Mouse (Mus musculus) embryonic facial prominence, embryonic 15.5 days (tissue): ENCODE results near the gene Nolc1. TPM values are rescaled to one million over a fixed set of nuclear protein-coding genes. Genes with fewer than 3 reads are reported as not detected.

Source experiments
- ATAC-seq: fragments of 200-750 bp; cut with Nextera tagmentation; 2 replicates; pipeline ENCODE4 v1.8.0; 2017; ENCODE audit warnings: low read depth, moderate TSS enrichment; ENCODE audit not compliant: insufficient number of reproducible peaks, low FRiP score, low TSS enrichment
- H3K27ac ChIP-seq: fragments of 300-500 bp; sonication (generic); replicated peaks from 2 replicates; pipeline ENCODE4 v1.5.1; 2015; ENCODE audit warnings: mild to moderate bottlenecking, inconsistent platforms
- H3K27me3 ChIP-seq: fragments of 300-500 bp; sonication (generic); 2 replicates; pipeline ENCODE4 v1.6.1; 2015; ENCODE audit warnings: inconsistent platforms
- H3K36me3 ChIP-seq: fragments of 300-500 bp; sonication (generic); 2 replicates; pipeline ENCODE4 v1.6.1; 2015; ENCODE audit warnings: mild to moderate bottlenecking, inconsistent platforms
- H3K4me1 ChIP-seq: fragments of 300-500 bp; sonication (generic); 2 replicates; pipeline ENCODE4 v1.6.1; 2015; ENCODE audit warnings: inconsistent platforms
- H3K4me2 ChIP-seq: fragments of 300-500 bp; sonication (generic); replicated peaks from 2 replicates; pipeline ENCODE4 v1.6.1; 2015; ENCODE audit warnings: mild to moderate bottlenecking, inconsistent platforms
- H3K4me3 ChIP-seq: fragments of 300-500 bp; sonication (generic); replicated peaks from 2 replicates; pipeline ENCODE4 v1.5.1; 2015; ENCODE audit warnings: mild to moderate bottlenecking, inconsistent platforms
- H3K9ac ChIP-seq: fragments of 300-500 bp; sonication (generic); 2 replicates; pipeline ENCODE4 v1.6.1; 2015; ENCODE audit warnings: inconsistent platforms
- H3K9me3 ChIP-seq: fragments of 300-500 bp; sonication (generic); replicated peaks from 2 replicates; pipeline ENCODE4 v1.6.1; 2016; ENCODE audit warnings: inconsistent platforms
- WGBS: fragments of 180-500 bp; shearing (Covaris S2); methylation state at CpG from one replicate; pipeline ENCODE4 v1.1.7; 2015; 5-methylcytosine and 5-hydroxymethylcytosine counted together
- polyA plus RNA-seq: library from polyadenylated mRNA; unstranded; fragments of >200 nt; fragmentation: Nextera tagmentation; extraction: Ambion mirVana; gene quantifications from 2 replicates; pipeline ENCODE4 v1.2.1, GENCODE M21; 2015

Gene Nolc1
- polyA plus RNA-seq, 1 experiment from 2014 or later = 76.9 TPM

DNA sequence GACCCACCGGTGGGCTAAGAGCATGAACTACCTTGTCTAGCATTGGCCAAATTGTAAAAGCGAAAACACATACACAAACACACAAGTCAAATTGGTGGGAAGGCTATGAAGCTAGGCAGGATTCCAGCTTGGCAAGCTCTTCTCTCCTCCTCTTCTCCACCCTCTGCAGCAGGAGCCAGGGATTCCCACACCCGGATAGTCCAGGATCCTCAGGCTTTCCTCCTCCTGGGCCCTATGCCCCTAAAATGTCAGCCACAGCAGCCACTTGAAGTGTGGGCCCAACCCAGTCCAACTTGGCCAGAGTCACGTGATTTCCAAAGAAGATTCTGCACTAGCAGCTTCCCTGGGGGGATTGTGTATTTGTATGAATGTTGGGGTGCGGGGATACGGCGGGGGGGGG is 32.3 kb upstream of the Nolc1 start:
- Histone ChIP-seq H3K9me3 (no peaks in the 10 kb centered on the region), H3K27ac (peak overlapping the region; percentile 100), H3K4me2 (peak overlapping the region; percentile 84), H3K4me3 (peak overlapping the region; percentile 72), H3K36me3 (no peaks in the 10 kb centered on the region), H3K9ac (peak overlapping the region; percentile 51; the same call in 1 of the 2 replicates), H3K27me3 (no peaks in the 10 kb centered on the region), H3K4me1 (peaks cover 65% of the 10 kb centered on the region)
- 40% methylated on average over 7 of the region's 7 CpGs for WGBS
- ATAC-seq = no peak

DNA sequence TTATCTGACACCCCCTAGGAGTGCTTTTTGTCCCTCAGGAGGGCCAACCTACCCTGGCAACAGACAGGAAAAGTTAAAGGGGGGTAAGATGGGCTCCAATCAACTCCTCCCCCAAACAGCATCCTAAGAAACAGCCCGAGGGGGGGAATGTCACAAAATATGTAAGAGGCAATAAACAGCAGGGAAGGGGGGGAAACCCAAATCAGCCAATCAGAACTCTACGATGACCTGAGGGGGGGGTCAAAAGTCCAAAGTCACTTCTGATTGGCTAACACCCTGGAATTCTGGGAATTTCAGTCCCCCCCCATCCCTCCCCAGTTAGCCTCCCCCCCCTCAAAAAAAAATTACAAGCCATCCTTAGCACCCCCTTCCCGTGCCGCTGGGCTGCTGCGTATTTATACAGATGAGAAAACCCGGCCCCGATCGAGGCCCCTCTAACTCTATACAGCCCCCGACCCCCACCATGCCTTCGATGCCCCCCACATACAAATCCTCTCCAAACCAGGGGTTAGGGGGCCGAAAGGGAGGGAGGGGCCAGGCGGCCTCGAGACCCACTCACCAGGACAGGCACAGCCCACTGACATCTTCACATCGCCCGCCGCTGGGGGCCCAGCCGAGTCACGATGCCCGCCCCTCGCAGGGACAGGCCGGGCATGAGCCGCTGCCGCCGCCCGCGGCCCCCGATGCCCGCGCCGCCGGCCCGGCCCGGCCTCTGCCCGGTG is 31.2 kb upstream of the Nolc1 start, which contains the start of gene Pprc1:
TSS of gene Pprc1 (plus strand) at position 616 of the 722 bp plus-strand sequence.
- no peaks in the 10 kb centered on the region for H3K9me3 ChIP-seq
- H3K4me3 ChIP-seq = peak within 1 kb of the TSS; percentile 72
- H3K27ac ChIP-seq = peak within 1 kb of the TSS; percentile 100
- no peaks in the 10 kb centered on the region for H3K36me3 ChIP-seq
- H3K27me3 ChIP-seq = no peaks in the 10 kb centered on the region
- ATAC-seq = 0 out of 2 replicates have a peak, but pooled peaks have one; percentile 0
- H3K4me1 ChIP-seq = peaks cover 63% of the 10 kb centered on the region
- H3K4me2 ChIP-seq = peak within 1 kb of the TSS; percentile 84
- WGBS = 0% methylated on average over 21 of the region's 34 CpGs
- peak within 1 kb of the TSS; percentile 96 for H3K9ac ChIP-seq

DNA sequence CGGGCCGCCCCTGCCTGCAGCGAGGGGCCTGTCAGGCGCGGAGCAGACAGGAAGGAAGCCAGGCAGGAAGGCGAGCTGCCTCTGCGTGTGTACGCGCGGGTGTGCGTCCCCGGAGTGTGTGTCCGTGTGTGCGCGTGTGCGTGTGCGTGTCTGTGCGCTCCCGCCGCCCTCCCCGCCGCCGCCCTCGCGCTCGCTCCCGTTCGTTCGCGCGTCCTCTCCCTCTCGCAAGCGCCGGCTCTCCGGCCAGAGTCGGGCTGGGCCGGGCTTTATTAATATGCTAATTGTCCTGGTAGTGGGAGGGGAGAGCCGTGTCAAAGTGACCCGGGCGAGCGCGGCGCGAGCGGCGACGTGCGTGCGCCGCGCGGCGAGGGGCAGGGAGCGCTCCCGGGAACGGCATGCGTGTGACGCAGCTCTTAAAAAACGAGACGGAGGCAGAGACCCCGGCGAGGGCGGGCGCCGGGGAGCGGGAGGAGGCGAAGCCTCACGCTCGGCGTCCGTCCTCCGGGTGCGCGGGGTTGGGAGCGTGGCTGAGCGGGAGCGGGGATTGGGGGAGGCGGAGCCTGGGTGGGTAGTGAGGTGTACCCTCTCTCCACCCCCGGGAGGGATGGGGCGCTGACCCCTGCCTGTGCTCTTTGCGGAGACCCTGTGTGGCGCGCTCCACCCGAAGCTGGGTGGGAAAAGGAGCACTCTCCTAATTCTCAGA is 30.5 kb upstream of the Nolc1 start, which contains the start of gene Ldb1:
TSS of gene Ldb1 (minus strand) at position 222 of the 703 bp plus-strand sequence.
- peak within 1 kb of the TSS; percentile 84 for H3K4me2 ChIP-seq
- peak within 1 kb of the TSS; percentile 72 for H3K4me3 ChIP-seq
- H3K36me3 ChIP-seq = no peaks in the 10 kb centered on the region
- peak within 1 kb of the TSS; percentile 100 for H3K27ac ChIP-seq
- peak; percentile 77 for ATAC-seq
- no peaks in the 10 kb centered on the region for H3K27me3 ChIP-seq
- no peaks in the 10 kb centered on the region for H3K9me3 ChIP-seq
- peak within 1 kb of the TSS; percentile 96 for H3K9ac ChIP-seq
- H3K4me1 ChIP-seq = peaks cover 57% of the 10 kb centered on the region
- under 1% methylated on average over 82 of the region's 84 CpGs for WGBS

DNA sequence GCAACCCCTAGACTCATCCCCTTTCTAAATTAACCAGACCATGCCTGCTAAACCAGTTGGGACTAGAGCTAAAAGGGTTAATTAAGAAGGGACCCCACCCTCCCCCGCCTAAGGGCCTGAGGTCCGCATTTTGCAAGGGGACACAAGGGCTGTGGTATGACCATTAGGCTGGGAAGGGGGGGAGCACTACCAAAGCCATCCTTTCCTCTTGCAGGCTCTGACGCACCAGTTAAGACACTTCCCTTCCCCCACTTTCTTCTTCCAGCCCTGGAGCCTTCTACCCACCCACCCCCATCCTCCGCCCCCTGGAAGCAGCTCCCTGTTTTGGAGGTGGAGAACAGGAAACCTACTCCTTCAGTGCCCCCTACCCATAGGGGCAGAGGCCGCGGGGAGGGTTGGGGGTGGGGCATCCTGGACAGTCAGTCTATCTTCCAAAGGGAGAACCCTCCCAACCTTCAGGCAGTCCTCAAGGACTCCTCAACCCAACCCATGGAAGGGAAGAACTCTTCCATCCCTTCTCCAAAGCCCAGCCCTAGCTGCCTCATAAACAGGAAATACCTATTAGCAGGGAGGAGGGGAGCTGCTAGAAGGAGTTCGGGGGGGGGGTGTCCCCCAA is 29.9 kb upstream of the Nolc1 start:
- H3K4me2 ChIP-seq = peak overlapping the region; percentile 84
- peak overlapping the region; percentile 72 for H3K4me3 ChIP-seq
- H3K27ac ChIP-seq = peak overlapping the region; percentile 100
- peaks cover 51% of the 10 kb centered on the region for H3K4me1 ChIP-seq
- WGBS = 3% methylated on average over 7 of the region's 7 CpGs
- peak; percentile 65 for ATAC-seq
- no peaks in the 10 kb centered on the region for H3K27me3 ChIP-seq
- no peaks in the 10 kb centered on the region for H3K9me3 ChIP-seq
- H3K36me3 ChIP-seq = no peaks in the 10 kb centered on the region
- H3K9ac ChIP-seq = peak overlapping the region; percentile 96; the same call in 1 of the 2 replicates

DNA sequence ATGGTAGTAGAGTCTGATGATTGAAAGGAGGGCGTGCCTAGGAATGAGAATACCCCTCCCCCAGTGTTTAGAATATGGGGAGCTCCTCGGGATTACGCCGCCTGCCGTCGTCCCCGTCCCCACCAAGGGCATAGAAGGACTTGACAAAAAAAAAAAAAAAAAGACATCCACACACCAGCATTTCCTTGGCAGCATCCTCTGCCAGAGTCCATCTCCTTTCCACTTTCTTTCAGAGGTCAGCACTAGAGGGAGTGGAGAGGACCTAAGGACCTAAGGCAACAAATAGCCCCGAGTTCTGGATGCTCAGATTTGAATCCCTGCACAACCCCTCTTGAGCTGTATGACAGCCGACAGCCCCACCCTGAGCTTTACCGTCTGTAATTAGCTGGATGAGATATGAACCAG is 29.0 kb upstream of the Nolc1 start:
- Histone ChIP-seq H3K36me3 (no peaks in the 10 kb centered on the region), H3K4me3 (no peak overlapping the region; the same call in 1 of the 2 replicates), H3K27ac (peak overlapping the region; percentile 100), H3K4me2 (peak overlapping the region; percentile 84), H3K9me3 (no peaks in the 10 kb centered on the region), H3K9ac (no peak overlapping the region), H3K4me1 (peaks cover 43% of the 10 kb centered on the region), H3K27me3 (no peaks in the 10 kb centered on the region)
- no peak for ATAC-seq
- WGBS = 3% methylated on average over 10 of the region's 10 CpGs

DNA sequence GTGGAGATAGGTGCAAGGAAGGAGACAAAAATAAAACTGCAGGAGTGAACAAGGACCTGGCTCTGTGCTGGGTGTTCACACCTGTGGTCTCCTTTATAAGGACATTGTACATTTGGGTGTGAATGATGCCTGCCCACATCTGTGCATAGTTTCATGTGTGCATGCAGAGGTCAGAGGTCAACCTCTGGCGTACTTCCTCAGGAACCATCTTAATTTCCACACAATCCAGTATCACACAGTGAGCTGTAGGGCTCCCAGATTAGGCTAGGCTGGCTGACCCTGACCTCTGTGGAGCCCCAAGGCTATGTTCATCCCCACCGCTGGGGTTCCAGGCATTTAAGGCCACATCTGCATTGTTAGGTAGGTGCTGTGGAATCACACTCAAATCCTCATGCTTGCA is 28.2 kb upstream of the Nolc1 start:
- WGBS = 32% methylated on average over 2 of the region's 2 CpGs
- H3K4me3 ChIP-seq = no peak overlapping the region
- no peak overlapping the region for H3K4me2 ChIP-seq
- no peak for ATAC-seq
- peaks cover 35% of the 10 kb centered on the region for H3K4me1 ChIP-seq
- H3K9me3 ChIP-seq = no peaks in the 10 kb centered on the region
- no peaks in the 10 kb centered on the region for H3K27me3 ChIP-seq
- H3K9ac ChIP-seq = no peak overlapping the region
- 0 out of 2 replicates have a peak overlapping the region, but pooled peaks have one; percentile 100 for H3K27ac ChIP-seq
- H3K36me3 ChIP-seq = no peaks in the 10 kb centered on the region

DNA sequence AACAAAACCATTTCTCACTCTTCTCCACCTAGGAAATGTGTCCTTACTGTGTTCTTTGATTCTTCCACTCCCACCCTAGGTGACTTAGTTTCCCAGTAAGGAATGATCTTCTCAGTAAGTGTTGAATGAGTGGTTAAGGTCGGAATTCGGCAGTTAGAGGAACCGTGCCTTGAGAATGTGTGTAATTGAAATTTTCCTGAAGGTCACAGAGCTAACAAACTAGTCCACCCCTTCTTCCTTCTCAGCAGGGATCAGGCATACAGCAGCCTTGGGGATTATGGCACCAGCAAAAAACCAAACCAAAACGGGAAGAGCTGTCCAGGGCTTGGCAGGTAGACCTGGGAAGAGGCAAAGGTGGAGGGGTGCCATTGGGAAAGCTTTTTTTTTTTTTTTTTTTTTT is 26.5 kb upstream of the Nolc1 start:
- Histone ChIP-seq H3K4me3 (no peak overlapping the region), H3K27ac (no peak overlapping the region), H3K9ac (no peak overlapping the region), H3K27me3 (no peaks in the 10 kb centered on the region), H3K36me3 (no peaks in the 10 kb centered on the region), H3K4me1 (peaks cover 18% of the 10 kb centered on the region), H3K9me3 (no peaks in the 10 kb centered on the region), H3K4me2 (no peak overlapping the region)
- WGBS = 50% methylated on average over 4 of the region's 4 CpGs
- ATAC-seq = no peak

DNA sequence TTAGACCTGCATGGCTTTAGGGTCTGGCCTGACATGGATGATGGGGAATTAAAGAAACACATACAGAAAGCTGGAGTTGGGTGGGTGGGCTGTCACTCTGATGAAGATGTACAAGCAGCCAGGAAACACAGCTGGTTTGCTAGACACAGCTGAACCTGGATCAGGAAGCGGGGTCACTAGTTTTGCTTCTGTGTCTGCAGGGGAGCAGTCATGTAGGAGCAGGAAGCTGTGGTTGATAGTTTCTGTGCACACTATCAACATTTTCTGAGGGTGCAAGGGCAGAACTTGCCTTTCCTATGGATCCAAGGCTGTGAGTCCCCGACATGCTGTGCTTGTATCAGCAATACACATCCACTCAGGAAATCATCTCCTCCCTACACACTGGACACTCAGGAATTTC is 25.2 kb upstream of the Nolc1 start:
- H3K9ac ChIP-seq = no peak overlapping the region
- H3K4me1 ChIP-seq = peaks cover 17% of the 10 kb centered on the region
- no peaks in the 10 kb centered on the region for H3K36me3 ChIP-seq
- no peaks in the 10 kb centered on the region for H3K27me3 ChIP-seq
- no peak for ATAC-seq
- WGBS = 69% methylated on average over 2 of the region's 2 CpGs
- H3K27ac ChIP-seq = no peak overlapping the region
- H3K9me3 ChIP-seq = no peaks in the 10 kb centered on the region
- no peak overlapping the region for H3K4me2 ChIP-seq
- no peak overlapping the region for H3K4me3 ChIP-seq

DNA sequence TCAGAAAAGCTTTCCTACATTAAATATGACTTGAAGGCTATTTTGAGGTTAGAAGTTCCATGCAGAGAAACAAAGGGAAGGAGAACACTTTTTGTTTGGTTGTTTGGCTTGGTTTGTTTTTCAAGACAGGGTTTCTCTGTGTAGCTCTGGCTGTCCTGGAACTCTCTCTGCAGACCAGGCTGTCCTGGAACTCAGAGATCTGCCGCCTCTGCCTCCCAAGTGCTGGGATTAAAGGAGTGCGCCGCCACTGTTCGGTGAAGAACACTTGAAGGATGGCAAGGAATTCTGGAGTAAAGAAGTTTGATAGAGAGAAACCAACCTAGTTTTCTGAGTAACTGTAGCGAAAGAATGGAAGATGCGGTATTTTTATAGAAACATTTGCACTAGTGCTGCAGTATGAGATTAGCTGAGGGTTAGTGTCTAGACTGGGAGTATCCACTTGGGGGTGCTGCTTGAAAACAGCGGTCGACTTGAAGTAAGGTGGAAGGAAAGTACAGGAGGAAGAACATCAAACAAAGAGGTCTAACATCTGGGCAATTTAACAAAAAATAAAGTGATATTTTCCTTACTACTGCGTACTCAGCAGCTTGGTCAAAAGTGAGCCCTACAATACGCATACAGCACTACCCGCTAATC is 19.8 kb upstream of the Nolc1 start:
- H3K4me2 ChIP-seq = peak overlapping the region; percentile 79
- 0 out of 2 replicates have a peak, but pooled peaks cover 2% of the 10 kb centered on the region for H3K36me3 ChIP-seq
- H3K9me3 ChIP-seq = no peaks in the 10 kb centered on the region
- peaks cover 13% of the 10 kb centered on the region for H3K4me1 ChIP-seq
- H3K27me3 ChIP-seq = no peaks in the 10 kb centered on the region
- 1% methylated on average over 11 of the region's 11 CpGs for WGBS
- H3K9ac ChIP-seq = peak overlapping the region; percentile 60; the same call in 1 of the 2 replicates
- peak; percentile 83 for ATAC-seq
- peak overlapping the region; percentile 66 for H3K4me3 ChIP-seq
- H3K27ac ChIP-seq = peak overlapping the region; percentile 97

DNA sequence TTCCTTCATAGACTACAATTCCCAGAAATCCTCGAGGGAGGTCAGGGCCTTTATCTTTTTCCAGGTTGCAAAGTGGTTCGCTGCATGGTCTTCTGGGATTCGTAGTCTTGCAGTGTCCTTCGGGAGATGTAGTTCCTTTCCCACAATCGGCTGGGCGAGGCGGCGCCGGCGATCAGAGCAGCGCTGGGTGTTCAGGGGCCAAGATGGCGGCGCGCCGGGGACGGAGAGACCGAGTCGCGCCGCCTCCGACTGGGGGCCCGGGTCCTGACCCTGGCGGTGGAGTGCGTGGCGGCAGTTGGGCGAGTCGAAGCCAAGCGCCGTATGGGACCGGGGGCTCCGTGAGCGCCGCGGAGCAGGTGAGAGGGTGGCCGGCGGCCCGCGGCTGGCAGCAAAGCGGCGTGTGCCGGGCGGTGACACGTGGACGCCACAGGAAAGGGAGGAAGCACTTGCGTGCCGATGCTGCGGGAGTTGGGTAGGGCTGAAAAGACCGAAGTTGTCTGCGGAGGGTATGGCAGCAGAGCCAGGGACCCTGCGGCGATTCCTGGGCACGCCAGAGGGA is 19.2 kb upstream of the Nolc1 start:
- no peaks in the 10 kb centered on the region for H3K9me3 ChIP-seq
- peak overlapping the region; percentile 79 for H3K4me2 ChIP-seq
- no peaks in the 10 kb centered on the region for H3K27me3 ChIP-seq
- peaks cover 15% of the 10 kb centered on the region for H3K4me1 ChIP-seq
- peak overlapping the region; percentile 60 for H3K9ac ChIP-seq
- under 1% methylated on average over 52 of the region's 52 CpGs for WGBS
- peak overlapping the region; percentile 66 for H3K4me3 ChIP-seq
- peak overlapping the region; percentile 97 for H3K27ac ChIP-seq
- peak; percentile 95 for ATAC-seq
- H3K36me3 ChIP-seq = 0 out of 2 replicates have a peak, but pooled peaks cover 2% of the 10 kb centered on the region
